In genomic region chr11:115241402-115241801, GRCm38 (mm10) we compare ENCODE assay signal across 17 mouse cellular contexts. TPM values are rescaled to one million over a fixed set of nuclear protein-coding genes. Genes with fewer than 3 reads are reported as not detected.
DNase-seq lines count a peak whose midpoint lies in the region; ATAC-seq lines count a peak whose summit lies in the region.
"Had no signal": no experiment of that assay in that cellular context is flagged by ENCODE, and none has a peak within 500 bp of the region (broad histone marks: within the 10 kb centered on the region; RNA-seq: fewer than 3 reads in every experiment).

No protein-coding gene starts in this region.

- peaks cover 7% of the 10 kb centered on the region for H3K36me3 ChIP-seq in hindbrain, embryonic 12.5 days

- peak; percentile 58 to 67 for DNase-seq in cerebellum, adult 18-20 months
- DNase-seq in cerebellum, adult 11 months = no peak
- DNase-seq in left cerebral cortex, postnatal 4 days = peak; percentile 53
- no peak for DNase-seq in left cerebral cortex, postnatal 10 days (ENCODE audit: extremely low spot score in 1 of 2, low spot score in 2 of 2)
- peak; percentile 69 for DNase-seq in adrenal gland, postnatal 14 days
- peak; percentile 82 for DNase-seq in gastrocnemius, postnatal 14 days
- DNase-seq in layer of hippocampus, adult 9-11 months = no peak
- DNase-seq: kidney, adult 8-10 months; lung, postnatal 14 days; right cerebral cortex, postnatal 14 days; thymus, adult 18-20 months had no signal

- WGBS in hindbrain, embryonic 12.5 days = 86% methylated on average over 11 of the region's 11 CpGs

- H3K4me2 ChIP-seq in hindbrain, embryonic 12.5 days (replicated peaks) = no peak overlapping the region
- H3K4me2 ChIP-seq: heart, embryonic 15.5 days; liver, embryonic 12.5 days had no signal

- no peak overlapping the region for H3K4me3 ChIP-seq in hindbrain, embryonic 12.5 days
- H3K4me3 ChIP-seq: heart, embryonic 15.5 days; liver, embryonic 12.5 days had no signal

- H3K27ac ChIP-seq in hindbrain, embryonic 12.5 days = no peak overlapping the region
- H3K27ac ChIP-seq: heart, embryonic 15.5 days; liver, embryonic 12.5 days had no signal

- no peak overlapping the region for H3K9ac ChIP-seq in hindbrain, embryonic 12.5 days
- H3K9ac ChIP-seq: heart, embryonic 15.5 days; liver, embryonic 12.5 days had no signal

- no peaks in the 10 kb centered on the region for H3K9me3 ChIP-seq in hindbrain, embryonic 12.5 days (replicated peaks)
- H3K9me3 ChIP-seq: heart, embryonic 15.5 days; liver, embryonic 12.5 days had no signal

- ATAC-seq in hindbrain, embryonic 12.5 days (ENCODE audit: low FRiP score) = no peak
- ATAC-seq: forebrain, embryonic 14.5 days; hindbrain, embryonic 16.5 days; liver, embryonic 12.5 days had no signal

- peaks cover 23% of the 10 kb centered on the region; the same call in 1 of the 2 replicates for H3K27me3 ChIP-seq in hindbrain, embryonic 12.5 days

- H3K4me1 ChIP-seq in hindbrain, embryonic 12.5 days = peaks cover 58% of the 10 kb centered on the region

- intact Hi-C loops in left cerebral cortex, postnatal 4 days (cut with DNase I) = no loop called here
- intact Hi-C loops in left cerebral cortex, postnatal 10 days (cut with DNase I) = no loop called here
- intact Hi-C loops in gastrocnemius, postnatal 14 days (cut with DNase I; ENCODE audit: low total_unique reads) = no loop called here

RNA-seq across cellular contexts. Expression of gene Grin2c, which starts 25.6 kb away (rescaled TPM):
- total RNA-seq in left cerebral cortex, postnatal 4 days (2021) = 1 to 10 TPM; 1.4 to 2.0 TPM
- total RNA-seq in left cerebral cortex, postnatal 10 days (2021) = 10 to 100 TPM; 14.7 to 21.6 TPM
- 0.90 and 0.96 TPM in 2 replicates for total RNA-seq in adrenal gland, postnatal 14 days (2021)
- total RNA-seq in gastrocnemius, postnatal 14 days (2021) = not detected
- 0.21 and 0.57 TPM in 2 replicates for polyA plus RNA-seq in hindbrain, embryonic 12.5 days (2016; fragmentation: Nextera tagmentation; extraction: Ambion mirVana)
- total RNA-seq: granulocyte monocyte progenitor cell, adult 5-6 weeks had no signal

RNA-seq across cellular contexts. Expression of gene Fdxr, which starts 35.4 kb away (rescaled TPM):
- 10 to 100 TPM; 24.4 to 25.8 TPM for total RNA-seq in left cerebral cortex, postnatal 4 days (2021)
- 10 to 100 TPM; 18.2 to 18.7 TPM for total RNA-seq in left cerebral cortex, postnatal 10 days (2021)
- 592 and 605 TPM in 2 replicates for total RNA-seq in adrenal gland, postnatal 14 days (2021)
- 1 to 10 TPM; 5.4 to 6.0 TPM for total RNA-seq in gastrocnemius, postnatal 14 days (2021)
- 15.4 and 18.0 TPM in 2 replicates for polyA plus RNA-seq in hindbrain, embryonic 12.5 days (2016; fragmentation: Nextera tagmentation; extraction: Ambion mirVana)

RNA-seq across cellular contexts. Expression of gene Nat9, which starts 53.7 kb away (rescaled TPM):
- total RNA-seq in left cerebral cortex, postnatal 4 days (2021) = 10 to 100 TPM; 12.5 to 15.6 TPM
- 10 to 100 TPM; 14.5 to 16.6 TPM for total RNA-seq in left cerebral cortex, postnatal 10 days (2021)
- total RNA-seq in adrenal gland, postnatal 14 days (2021) = 26.4 and 30.6 TPM in 2 replicates
- total RNA-seq in gastrocnemius, postnatal 14 days (2021) = 10 to 100 TPM; 13.1 to 14.0 TPM
- polyA plus RNA-seq in hindbrain, embryonic 12.5 days (2016; fragmentation: Nextera tagmentation; extraction: Ambion mirVana) = 19.1 and 21.1 TPM in 2 replicates

RNA-seq across cellular contexts. Expression of gene Tmem104, which starts 54.1 kb away (rescaled TPM):
- 10 to 100 TPM; 18.1 to 18.2 TPM for total RNA-seq in left cerebral cortex, postnatal 4 days (2021)
- total RNA-seq in left cerebral cortex, postnatal 10 days (2021) = 10 to 100 TPM; 19.9 to 20.3 TPM
- 9.0 and 15.7 TPM in 2 replicates for total RNA-seq in adrenal gland, postnatal 14 days (2021)
- total RNA-seq in gastrocnemius, postnatal 14 days (2021) = 1 to 10 TPM; 4.5 to 4.9 TPM
- 9.0 and 10.4 TPM in 2 replicates for polyA plus RNA-seq in hindbrain, embryonic 12.5 days (2016; fragmentation: Nextera tagmentation; extraction: Ambion mirVana)

RNA-seq across cellular contexts. Expression of gene Fads6, which starts 56.1 kb away (rescaled TPM):
- total RNA-seq in left cerebral cortex, postnatal 4 days (2021) = 1 to 10 TPM; 2.9 to 4.1 TPM
- 1 to 10 TPM; 6.5 to 6.8 TPM for total RNA-seq in left cerebral cortex, postnatal 10 days (2021)
- 18.4 and 21.2 TPM in 2 replicates for total RNA-seq in adrenal gland, postnatal 14 days (2021)
- 1 to 10 TPM; 1.6 to 1.7 TPM for total RNA-seq in gastrocnemius, postnatal 14 days (2021)
- polyA plus RNA-seq in hindbrain, embryonic 12.5 days (2016; fragmentation: Nextera tagmentation; extraction: Ambion mirVana) = 0.13 and 0.25 TPM in 2 replicates

Comparison
In these comparisons a context has a peak if more than half of its experiments do, and no peak if none do; other contexts are left out.
1. DNase-seq: peak in cerebellum, adult 18-20 months (2 of 2), left cerebral cortex, postnatal 4 days (single experiment), adrenal gland, postnatal 14 days (single experiment) and gastrocnemius, postnatal 14 days (single experiment); none in cerebellum, adult 11 months (single experiment), left cerebral cortex, postnatal 10 days (0 of 2) and layer of hippocampus, adult 9-11 months (single experiment).
2. RNA of gene Fdxr, which starts 35.4 kb away (total RNA-seq): 592 to 605 TPM in adrenal gland, postnatal 14 days; 24.4 to 25.8 TPM in left cerebral cortex, postnatal 4 days, 18.2 to 18.7 TPM in left cerebral cortex, postnatal 10 days and 5.4 to 6.0 TPM in gastrocnemius, postnatal 14 days; every median in the first group is over 10 times any median in the second.